Mouse (Mus musculus): ENCODE data around the gene Dscam.

DNA sequence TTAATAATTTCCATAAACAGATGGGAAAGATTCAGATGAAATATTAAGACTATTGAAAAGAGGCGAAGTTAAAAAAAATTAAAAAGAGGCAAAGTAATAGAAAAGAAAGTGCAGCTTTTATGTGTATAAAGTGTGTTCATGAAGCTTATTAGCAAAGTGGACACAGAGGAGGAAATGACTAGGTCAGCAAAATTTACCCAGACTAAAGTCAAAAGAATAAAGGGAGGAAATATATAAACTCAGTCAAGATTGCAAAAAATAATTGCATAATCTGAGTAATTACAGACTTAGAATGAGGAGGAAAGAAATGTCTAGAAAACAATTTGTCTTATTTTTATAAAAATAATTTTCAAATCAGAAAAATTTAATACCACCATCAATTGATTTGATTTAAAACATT, 396.3 kb downstream of the Dscam start:
- TF ChIP-seq CTCF (IDR thresholded peaks at IDR 0.05; ENCODE audit: low read depth, low read length): no peak
- no peak for TF ChIP-seq POLR2A (IDR thresholded peaks at IDR 0.05; ENCODE audit: borderline replicate concordance, low read depth, low read length)
